Mouse (Mus musculus) CD4-positive, CD25-positive, alpha-beta regulatory T cell, adult 2 months (primary cell): ENCODE results near the gene Paqr8.

Experiments
- DNase-seq: peaks from one replicate; pipeline ENCODE4 v3.0.0-alpha.2; 2012; ENCODE audit warnings: low read depth, low spot score

Gene Paqr8

GRCm38 (mm10) chr1:20890404-20890921 lies at the start of gene Paqr8:
Paqr8 (plus strand) TSS chr1:20890606.
- peak; percentile 85 for DNase-seq

DNA sequence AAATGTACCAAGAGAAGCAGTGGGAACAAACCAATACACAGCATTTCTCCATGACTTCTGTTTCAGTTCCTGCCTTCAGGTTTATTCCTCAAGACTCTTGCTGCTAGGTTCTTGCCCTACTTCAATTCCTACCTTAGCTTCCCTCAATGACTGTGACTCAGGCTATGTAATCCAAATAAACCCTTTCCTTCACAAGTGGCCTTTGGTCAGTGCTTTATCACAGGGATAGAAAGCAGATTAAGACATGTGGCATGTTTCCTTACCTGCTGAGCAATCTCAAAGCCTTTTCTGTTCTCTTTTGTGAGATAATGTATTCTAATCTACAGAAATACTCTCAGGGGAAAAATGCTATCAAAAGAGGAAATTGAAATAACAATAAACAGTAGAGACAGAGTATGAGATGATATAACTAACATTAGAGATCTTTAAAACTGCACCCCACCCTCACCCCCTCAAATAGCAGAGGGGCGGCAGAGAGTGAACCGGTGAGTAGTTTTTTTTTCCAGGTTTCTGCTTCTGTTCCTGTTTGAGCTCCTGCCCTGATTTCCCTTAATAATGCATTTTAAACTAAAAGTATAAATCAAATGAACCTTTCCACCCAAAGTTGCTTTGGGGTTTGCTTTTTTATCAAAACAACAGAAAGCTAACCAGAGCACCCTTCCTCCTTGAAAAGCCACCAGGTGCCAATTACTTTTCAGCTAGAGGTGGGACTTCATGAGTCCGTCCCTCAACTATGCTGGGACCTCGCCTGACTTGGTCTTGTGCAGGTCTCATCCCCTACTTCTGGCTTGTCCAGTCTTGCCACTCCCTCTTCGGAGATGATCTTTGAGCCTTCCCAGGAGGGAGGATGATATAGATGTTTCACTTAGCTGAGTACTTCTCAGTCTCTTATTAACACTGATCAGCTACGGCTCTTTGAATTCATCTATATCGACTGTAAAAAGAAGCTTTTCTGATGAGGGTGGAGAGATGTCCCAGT lies 33.2 kb upstream of the Paqr8 start:
- no peak for DNase-seq

- no peak for DNase-seq
Observed at GRCm38 (mm10) chr1:20860775-20861174, 29.6 kb upstream of the Paqr8 start.

DNA sequence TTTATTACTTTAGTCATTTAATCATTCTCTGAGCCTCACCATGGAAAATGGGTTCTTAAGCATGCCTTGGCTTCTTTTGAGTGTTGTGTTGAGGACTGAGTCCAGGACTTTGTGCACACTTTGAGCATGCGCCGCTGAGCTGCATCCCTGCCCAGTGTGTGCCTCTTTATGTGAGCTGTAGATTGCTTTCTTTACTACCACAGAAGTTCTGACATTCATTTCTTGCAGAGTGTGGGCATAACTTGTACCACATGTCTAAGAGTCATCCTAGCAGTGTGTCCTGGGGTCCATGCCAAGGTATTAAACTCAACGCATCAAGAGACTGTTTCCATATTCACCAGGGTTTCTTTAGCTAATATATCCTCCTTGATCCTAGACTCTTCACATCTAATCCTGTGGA lies 28.5 kb upstream of the Paqr8 start:
- no peak for DNase-seq

GRCm38 (mm10) chr1:20863452-20864172 lies 26.8 kb upstream of the Paqr8 start:
- DNase-seq = no peak

DNA sequence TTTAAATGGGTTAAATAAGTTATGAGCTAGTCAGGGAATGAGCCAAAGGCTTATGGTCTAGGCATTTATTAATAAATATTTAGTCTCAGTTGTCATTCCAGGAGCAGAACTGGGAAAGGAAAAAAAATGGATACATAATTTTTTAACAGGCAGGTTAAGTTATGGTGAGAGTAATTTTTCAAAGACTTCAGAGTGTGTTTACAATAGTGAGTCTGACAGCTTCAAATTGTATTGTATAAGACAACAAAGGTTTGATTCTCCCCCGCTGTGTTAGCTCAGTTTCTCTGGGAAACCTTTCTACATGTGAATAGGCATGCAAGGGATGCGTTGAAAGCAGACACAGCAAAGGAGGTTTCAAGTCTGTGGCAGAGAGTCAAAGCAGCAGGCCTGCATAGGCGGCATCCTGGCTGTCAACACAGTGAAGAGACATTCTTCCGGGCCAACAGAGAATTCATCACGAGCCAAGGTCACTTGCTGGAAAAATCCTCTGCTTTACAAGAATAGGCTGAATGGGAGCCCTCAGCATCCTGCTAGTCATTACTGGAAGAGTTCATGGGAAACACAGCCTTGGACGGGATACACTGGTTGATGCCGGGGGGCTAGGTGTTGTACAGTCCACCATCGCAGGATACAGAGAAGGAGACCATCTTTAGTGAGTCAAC lies 23.0 kb upstream of the Paqr8 start:
- DNase-seq = no peak

DNA sequence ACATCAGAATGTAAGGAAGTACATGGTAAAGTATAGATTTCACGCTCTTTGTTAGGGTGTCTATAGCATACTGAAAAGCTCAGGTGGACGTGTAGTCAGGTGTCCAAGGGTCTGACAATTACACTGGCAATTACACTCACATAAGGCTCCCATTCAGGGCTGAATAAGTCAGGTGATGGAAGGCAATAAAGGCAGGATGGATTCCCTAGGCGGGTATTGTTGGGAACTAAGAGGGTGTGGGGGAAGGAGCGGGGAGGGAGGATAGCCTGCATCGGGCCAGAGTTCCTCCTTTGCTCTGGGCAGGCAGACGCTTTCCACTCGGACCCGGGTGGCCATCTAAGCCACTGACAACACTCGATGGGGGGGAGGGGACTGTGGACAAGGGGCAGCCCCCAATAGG lies 22.4 kb upstream of the Paqr8 start:
- no peak for DNase-seq

DNA sequence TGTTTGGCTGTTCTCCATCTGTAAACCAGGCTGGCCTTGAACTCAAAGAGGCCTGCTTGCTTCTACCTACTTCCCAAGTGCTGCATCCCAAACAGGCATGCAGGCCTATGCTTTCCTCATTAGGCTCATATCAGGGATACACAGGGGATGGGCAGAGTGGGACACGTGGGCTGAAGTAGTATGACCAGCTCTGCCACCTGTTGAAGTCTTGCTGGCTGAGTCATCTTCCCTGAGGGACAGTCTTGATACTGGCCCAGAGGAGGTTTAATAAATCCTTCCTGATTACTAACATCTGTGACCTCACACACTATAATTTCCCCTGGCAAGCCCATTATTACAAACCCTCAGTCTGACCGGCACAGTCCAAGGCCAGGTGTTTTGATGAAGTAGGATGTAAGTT lies 19.5 kb upstream of the Paqr8 start:
- DNase-seq = no peak

DNA sequence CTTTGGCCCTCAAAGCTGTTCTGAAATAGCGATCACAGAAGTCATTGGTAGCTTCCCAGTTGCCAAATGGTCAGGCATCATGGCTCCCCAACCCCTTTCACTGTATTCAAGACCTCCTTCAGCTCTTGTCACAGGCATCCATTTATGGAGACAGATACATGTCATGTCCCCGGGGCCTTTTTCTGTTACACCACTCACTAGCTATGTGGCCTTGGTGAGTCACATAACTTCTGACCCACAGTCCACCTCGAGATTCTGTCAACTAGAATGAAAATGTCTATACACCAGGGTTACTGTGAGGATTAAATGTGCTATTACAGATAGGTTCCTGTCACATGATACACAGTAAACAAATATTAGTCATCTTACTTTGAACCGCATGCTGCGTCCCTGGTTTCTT lies 17.9 kb upstream of the Paqr8 start:
- no peak for DNase-seq

DNA sequence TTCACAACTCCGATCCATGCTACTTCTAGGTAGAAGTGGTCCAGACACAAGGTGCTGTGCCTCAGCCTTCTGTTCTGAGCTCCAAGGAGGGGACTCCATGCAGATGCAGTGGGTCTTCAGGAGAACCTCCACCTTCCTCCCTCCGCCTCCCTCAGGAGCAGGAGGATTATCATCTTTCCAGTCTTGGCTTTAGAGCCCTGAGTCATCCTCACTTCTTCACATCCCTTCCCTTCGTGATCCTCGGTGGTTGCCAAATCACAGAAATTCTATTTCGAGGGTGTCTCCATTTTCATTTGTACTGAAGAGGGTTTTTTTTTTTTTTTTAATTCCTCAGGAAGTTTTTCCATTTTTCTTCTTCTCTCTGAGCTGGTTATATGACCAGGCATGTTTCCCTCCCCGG lies 16.3 kb upstream of the Paqr8 start:
- no peak for DNase-seq

GRCm38 (mm10) chr1:20877355-20877754 lies 13.1 kb upstream of the Paqr8 start:
- DNase-seq = no peak

DNA sequence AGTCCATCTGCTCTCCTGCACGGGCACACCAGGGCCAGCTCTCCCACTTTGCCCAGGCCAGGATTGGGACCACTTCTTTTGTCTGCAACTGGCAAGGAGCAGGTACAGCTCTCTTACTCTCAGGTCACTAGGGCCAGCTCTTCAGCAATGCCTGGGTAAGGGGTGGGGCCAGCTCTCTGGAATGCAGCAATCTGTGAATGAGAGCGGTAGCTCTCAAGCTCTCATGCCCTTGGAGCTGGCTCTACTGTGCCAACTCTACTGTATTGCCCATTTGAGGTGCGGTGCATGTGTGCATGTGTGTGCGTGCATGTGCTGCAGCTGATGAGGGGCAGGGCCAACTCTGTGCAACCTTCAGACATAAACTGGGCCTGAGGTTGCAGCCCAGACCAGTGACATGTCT lies 11.0 kb upstream of the Paqr8 start:
- no peak for DNase-seq

DNA sequence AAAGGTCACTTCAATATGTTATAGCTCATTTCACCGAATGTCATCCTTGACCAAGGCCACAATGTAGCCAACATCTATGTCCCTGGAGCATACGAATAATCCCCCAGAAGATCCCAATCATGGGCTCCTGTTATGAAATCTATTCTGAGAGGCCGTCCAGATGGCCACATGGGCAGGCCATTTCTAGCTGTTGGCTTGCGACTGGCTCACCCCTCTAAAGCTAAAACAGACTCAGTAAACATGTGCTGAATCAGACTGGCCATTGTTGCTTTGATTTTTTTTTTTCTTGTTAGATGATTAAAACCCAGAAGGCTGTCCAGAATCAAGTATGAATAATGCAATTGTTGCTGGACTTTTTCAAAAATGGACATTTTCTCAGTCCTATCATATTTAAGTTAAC lies 7.3 kb upstream of the Paqr8 start:
- no peak for DNase-seq

DNA sequence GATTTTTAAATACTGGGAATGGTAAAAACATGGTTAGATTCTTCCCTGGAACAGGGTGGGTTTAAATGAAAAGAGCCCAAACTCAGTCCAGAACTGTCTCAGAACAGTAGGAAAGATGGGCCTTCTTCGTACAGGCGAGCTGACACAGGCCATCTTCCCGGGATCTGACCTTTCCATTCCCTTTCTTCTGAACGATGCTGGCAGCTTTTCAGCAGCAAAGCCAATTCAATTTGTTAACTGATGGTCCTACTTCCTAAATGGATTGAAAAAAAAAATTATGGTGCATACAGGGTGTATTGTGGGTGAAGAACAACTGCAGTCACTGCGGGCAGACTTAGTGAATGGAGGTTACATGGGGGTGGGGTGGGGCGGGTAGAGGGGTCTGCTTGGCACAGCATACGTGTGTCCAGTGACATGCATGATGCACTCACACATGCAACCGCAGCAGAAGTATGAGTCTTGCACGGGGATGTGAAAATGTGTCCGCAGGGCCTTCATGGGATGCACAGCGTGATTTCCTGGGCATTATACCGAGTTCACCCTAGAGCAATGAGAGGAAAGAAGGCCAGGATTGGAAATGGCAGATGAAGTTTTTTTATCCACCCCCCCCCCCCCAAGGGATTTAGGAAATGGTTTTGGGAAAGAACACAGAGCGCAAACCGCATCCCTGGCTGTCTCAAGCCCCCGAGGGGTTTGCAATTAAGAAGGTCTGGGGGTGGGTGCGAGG lies 566 bp upstream of the Paqr8 start:
- DNase-seq = peak; percentile 9

DNA sequence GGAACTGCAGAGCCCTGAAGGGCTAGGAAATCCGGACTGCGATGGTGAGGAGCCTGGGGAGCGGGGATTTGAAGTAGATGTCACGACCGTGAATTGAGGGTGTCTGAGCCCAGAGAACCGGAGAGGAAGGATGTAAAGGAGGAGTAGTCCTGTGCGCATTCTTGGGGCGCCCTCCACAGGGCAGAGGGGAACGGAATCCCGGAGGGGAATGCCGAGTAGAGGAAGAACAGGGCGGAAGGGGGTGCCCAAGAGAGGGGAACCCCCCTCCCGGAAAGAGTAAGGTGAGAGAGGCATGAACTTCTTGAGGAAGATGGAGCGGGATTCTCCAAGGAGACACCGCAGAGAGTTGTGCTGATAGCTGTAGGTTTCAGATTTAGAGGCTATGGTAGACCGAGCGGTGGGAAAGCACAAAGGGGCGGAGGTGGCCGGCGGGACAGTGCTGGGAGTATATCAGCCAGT lies 564 bp downstream of the Paqr8 start:
- peak; percentile 72 for DNase-seq

DNA sequence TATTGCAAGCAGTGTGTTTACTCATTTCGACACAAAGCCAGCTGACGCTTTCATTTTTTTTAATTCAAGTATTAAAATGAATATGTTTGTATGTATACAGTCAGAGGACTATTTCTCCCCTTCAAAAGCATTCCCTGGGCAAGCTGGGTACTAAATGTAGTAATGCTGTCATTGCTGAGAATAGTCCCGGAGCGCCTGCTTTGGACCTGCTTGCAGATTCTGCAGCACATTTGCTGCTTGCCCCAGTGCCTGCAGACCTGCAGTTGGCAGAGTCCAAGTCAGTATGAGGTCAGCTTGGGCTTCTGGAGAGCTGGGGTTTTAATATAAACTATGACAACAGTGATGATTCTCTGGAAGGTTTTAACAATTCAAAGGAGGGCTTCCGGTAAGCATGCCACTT lies 2.7 kb downstream of the Paqr8 start:
- DNase-seq = no peak

- DNase-seq = no peak
Observed at GRCm38 (mm10) chr1:20898391-20898790, 8.0 kb downstream of the Paqr8 start.

- no peak for DNase-seq
Observed at GRCm38 (mm10) chr1:20900336-20900735, 9.9 kb downstream of the Paqr8 start.

DNA sequence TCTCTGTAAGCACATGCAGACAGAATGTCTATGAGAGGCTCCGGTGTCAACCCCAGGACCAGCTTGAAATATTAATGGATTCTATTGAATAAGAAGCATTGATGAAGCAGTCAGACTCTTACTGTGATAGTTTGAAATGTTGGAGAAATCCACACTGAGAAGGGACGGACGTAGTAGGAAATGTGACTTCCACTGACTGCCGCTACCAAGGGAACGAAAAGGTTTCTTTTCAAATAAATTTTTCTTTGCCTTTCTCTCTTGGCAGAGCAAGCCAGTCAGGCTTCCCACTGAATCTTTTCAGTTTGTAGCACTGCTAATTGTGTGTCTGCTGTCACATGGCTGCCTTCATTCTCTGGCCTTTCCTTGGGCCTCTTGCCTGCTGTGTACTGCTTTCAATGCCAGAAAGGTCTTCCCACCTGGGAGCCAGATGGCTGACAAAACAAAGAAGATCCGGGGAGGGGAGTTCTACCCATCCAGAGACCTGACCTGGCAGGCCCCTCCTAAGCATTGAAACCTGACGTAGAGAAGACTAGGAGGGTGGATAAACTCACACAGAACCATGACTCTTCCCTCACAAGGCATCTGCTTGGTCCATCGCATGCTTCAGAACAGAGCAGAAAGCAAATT lies 15.2 kb downstream of the Paqr8 start:
- DNase-seq = no peak

- DNase-seq = no peak
Observed at GRCm38 (mm10) chr1:20906128-20906515, 15.7 kb downstream of the Paqr8 start.

DNA sequence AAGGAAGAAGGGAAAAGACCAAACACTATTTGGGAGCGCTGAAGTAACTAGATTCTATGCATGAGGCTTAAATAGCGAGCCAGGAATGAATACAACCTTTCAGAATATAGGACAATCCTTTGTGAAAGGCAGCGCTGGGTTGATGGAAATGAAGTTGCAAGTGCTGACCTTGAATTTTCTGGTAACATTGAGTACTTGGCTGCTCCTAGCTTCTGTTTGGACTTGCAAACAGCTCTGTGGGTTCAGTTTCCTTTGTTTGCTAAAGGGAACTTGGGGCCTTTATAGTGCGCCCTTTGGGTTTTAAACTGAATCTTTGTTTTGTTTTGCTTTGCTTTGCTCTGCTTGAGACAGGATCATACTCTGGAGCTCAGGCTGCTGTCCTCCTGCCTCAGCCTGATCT lies 18.1 kb downstream of the Paqr8 start:
- no peak for DNase-seq
